Mouse (Mus musculus): ENCODE results near the gene Aldob. TPM values are rescaled to one million over a fixed set of nuclear protein-coding genes. Genes with fewer than 3 reads are reported as not detected.
"Not testable (repeated sequence)": the region's sequence is repeated elsewhere in the genome, so short reads cannot be mapped to it uniquely, and the experiment has no call there.

The Aldob gene
- polyA plus RNA-seq, 1 experiment from 2014 or later = 77.0 TPM

- ATAC-seq (ENCODE audit: low FRiP score, low TSS enrichment) = no peak
- WGBS = 97% methylated on average over 6 of the region's 6 CpGs
- Histone ChIP-seq H3K9me3 (ENCODE audit: control insufficient read depth, low read length) (no peaks in the 10 kb centered on the region), H3K9ac (ENCODE audit: low read depth, low read length) (no peak overlapping the region), H3K36me3 (ENCODE audit: control insufficient read depth, insufficient read depth, low read length) (peaks cover 27% of the 10 kb centered on the region), H3K4me2 (replicated peaks; ENCODE audit: low read depth, low read length) (no peak overlapping the region), H3K4me1 (ENCODE audit: control insufficient read depth, insufficient read depth, low read length) (0 out of 2 replicates have a peak, but pooled peaks cover 6% of the 10 kb centered on the region), H3K27ac (ENCODE audit: low read depth, low read length) (no peak overlapping the region), H3K27me3 (ENCODE audit: control insufficient read depth, insufficient read depth, low read length) (no peaks in the 10 kb centered on the region), H3K4me3 (ENCODE audit: low read length) (no peak overlapping the region)
These were observed 34.9 kb downstream of the Aldob start for GRCm38 (mm10) chr4:49514441-49514840.

- Histone ChIP-seq H3K36me3 (ENCODE audit: control insufficient read depth, insufficient read depth, low read length) (peaks cover 27% of the 10 kb centered on the region), H3K27ac (ENCODE audit: low read depth, low read length) (no peak overlapping the region), H3K4me3 (ENCODE audit: low read length) (no peak overlapping the region), H3K4me2 (replicated peaks; ENCODE audit: low read depth, low read length) (no peak overlapping the region), H3K27me3 (ENCODE audit: control insufficient read depth, insufficient read depth, low read length) (no peaks in the 10 kb centered on the region), H3K9me3 (ENCODE audit: control insufficient read depth, low read length) (no peaks in the 10 kb centered on the region), H3K9ac (ENCODE audit: low read depth, low read length) (no peak overlapping the region), H3K4me1 (ENCODE audit: control insufficient read depth, insufficient read depth, low read length) (no peaks in the 10 kb centered on the region)
- 87% methylated on average over 4 of the region's 4 CpGs for WGBS
- no peak for ATAC-seq (ENCODE audit: low FRiP score, low TSS enrichment)
These were observed 36.7 kb downstream of the Aldob start for GRCm38 (mm10) chr4:49512636-49513035.

- whole genome bisulfite sequencing = 95% methylated on average over 1 of the region's 1 CpGs
- H3K27me3 ChIP-seq (ENCODE audit: control insufficient read depth, insufficient read depth, low read length); H3K27ac ChIP-seq (ENCODE audit: low read depth, low read length); H3K4me3 ChIP-seq (ENCODE audit: low read length); H3K4me1 ChIP-seq (ENCODE audit: control insufficient read depth, insufficient read depth, low read length); H3K9me3 ChIP-seq (ENCODE audit: control insufficient read depth, low read length); ATAC-seq (ENCODE audit: low FRiP score, low TSS enrichment); H3K4me2 ChIP-seq (replicated peaks; ENCODE audit: low read depth, low read length); H3K9ac ChIP-seq (ENCODE audit: low read depth, low read length): not testable (repeated sequence)
- H3K36me3 ChIP-seq (ENCODE audit: control insufficient read depth, insufficient read depth, low read length) = peaks cover 27% of the 10 kb centered on the region
These were observed 39.0 kb downstream of the Aldob start for GRCm38 (mm10) chr4:49510236-49510835.

- Histone ChIP-seq H3K27me3 (ENCODE audit: control insufficient read depth, insufficient read depth, low read length) (no peaks in the 10 kb centered on the region), H3K4me2 (replicated peaks; ENCODE audit: low read depth, low read length) (no peak overlapping the region), H3K4me1 (ENCODE audit: control insufficient read depth, insufficient read depth, low read length) (no peaks in the 10 kb centered on the region), H3K4me3 (ENCODE audit: low read length) (no peak overlapping the region), H3K36me3 (ENCODE audit: control insufficient read depth, insufficient read depth, low read length) (peaks cover 23% of the 10 kb centered on the region), H3K27ac (ENCODE audit: low read depth, low read length) (no peak overlapping the region), H3K9ac (ENCODE audit: low read depth, low read length) (no peak overlapping the region), H3K9me3 (ENCODE audit: control insufficient read depth, low read length) (no peaks in the 10 kb centered on the region)
- ATAC-seq (ENCODE audit: low FRiP score, low TSS enrichment) = no peak
- 88% methylated on average over 2 of the region's 2 CpGs for WGBS
These were observed 40.2 kb downstream of the Aldob start for GRCm38 (mm10) chr4:49509183-49509582.

- Histone ChIP-seq H3K36me3 (ENCODE audit: control insufficient read depth, insufficient read depth, low read length) (no peaks in the 10 kb centered on the region), H3K9me3 (ENCODE audit: control insufficient read depth, low read length) (no peaks in the 10 kb centered on the region), H3K4me2 (replicated peaks; ENCODE audit: low read depth, low read length) (no peak within 1 kb of the TSS), H3K4me1 (ENCODE audit: control insufficient read depth, insufficient read depth, low read length) (no peaks in the 10 kb centered on the region), H3K4me3 (ENCODE audit: low read length) (no peak within 1 kb of the TSS), H3K27ac (ENCODE audit: low read depth, low read length) (no peak within 1 kb of the TSS), H3K27me3 (ENCODE audit: control insufficient read depth, insufficient read depth, low read length) (no peaks in the 10 kb centered on the region), H3K9ac (ENCODE audit: low read depth, low read length) (no peak within 1 kb of the TSS)
- 69% methylated on average over 3 of the region's 3 CpGs for WGBS
- ATAC-seq (ENCODE audit: low FRiP score, low TSS enrichment) = no peak
These were observed 43.0 kb downstream of the Aldob start, which contains the start of gene Baat for GRCm38 (mm10) chr4:49506386-49506785. Baat (minus strand) TSS chr4:49506557.

GRCm38 (mm10) chr4:49503563-49503962 lies 45.8 kb downstream of the Aldob start:
- H3K4me1 ChIP-seq (ENCODE audit: control insufficient read depth, insufficient read depth, low read length) = no peaks in the 10 kb centered on the region
- no peaks in the 10 kb centered on the region for H3K9me3 ChIP-seq (ENCODE audit: control insufficient read depth, low read length)
- no peaks in the 10 kb centered on the region for H3K27me3 ChIP-seq (ENCODE audit: control insufficient read depth, insufficient read depth, low read length)
- no peaks in the 10 kb centered on the region for H3K36me3 ChIP-seq (ENCODE audit: control insufficient read depth, insufficient read depth, low read length)
- 87% methylated on average over 1 of the region's 1 CpGs for WGBS
- no peak overlapping the region for H3K27ac ChIP-seq (ENCODE audit: low read depth, low read length)
- no peak overlapping the region for H3K9ac ChIP-seq (ENCODE audit: low read depth, low read length)
- ATAC-seq (ENCODE audit: low FRiP score, low TSS enrichment) = no peak
- H3K4me2 ChIP-seq (replicated peaks; ENCODE audit: low read depth, low read length) = no peak overlapping the region
- no peak overlapping the region for H3K4me3 ChIP-seq (ENCODE audit: low read length)

Other genes with a start within 250 kb of the Aldob start
- gene Acnat2, start 141.4 kb downstream of the Aldob start, polyA plus RNA-seq (2014; fragmentation: Nextera tagmentation; extraction: Ambion mirVana) = 0.27 TPM in 1 of 2 replicates, not detected in the other
- not detected in 2 replicates for gene Acnat1, start 75.6 kb downstream of the Aldob start, polyA plus RNA-seq (2014; fragmentation: Nextera tagmentation; extraction: Ambion mirVana)
- gene Baat, start 43.0 kb downstream of the Aldob start, polyA plus RNA-seq (2014; fragmentation: Nextera tagmentation; extraction: Ambion mirVana) = 0.16 TPM in 1 of 2 replicates, not detected in the other
- gene Mrpl50, start 28.5 kb downstream of the Aldob start, polyA plus RNA-seq (2014; fragmentation: Nextera tagmentation; extraction: Ambion mirVana) = 86.6 and 90.7 TPM in 2 replicates
- gene Zfp189, start 28.4 kb downstream of the Aldob start, polyA plus RNA-seq (2014; fragmentation: Nextera tagmentation; extraction: Ambion mirVana) = 5.9 and 10.4 TPM in 2 replicates
- gene Tmem246, start 48.3 kb upstream of the Aldob start, polyA plus RNA-seq (2014; fragmentation: Nextera tagmentation; extraction: Ambion mirVana) = 11.2 and 16.3 TPM in 2 replicates
- gene Rnf20, start 82.5 kb upstream of the Aldob start, polyA plus RNA-seq (2014; fragmentation: Nextera tagmentation; extraction: Ambion mirVana) = 39.1 and 61.1 TPM in 2 replicates
- gene Ppp3r2, start 132.5 kb upstream of the Aldob start, polyA plus RNA-seq (2014; fragmentation: Nextera tagmentation; extraction: Ambion mirVana) = not detected in 2 replicates